Mouse (Mus musculus) left cerebral cortex, postnatal 36 days (tissue): Measurements from ENCODE around the gene Spocd1. TPM values are rescaled to one million over a fixed set of nuclear protein-coding genes. Genes with fewer than 3 reads are reported as not detected.

Experiments used
- DNase-seq, 2 experiments: peaks; one replicate each; pipeline ENCODE4 v3.0.0; 2021 to 2022; ENCODE audit warnings: low spot score in 2 of 2, mixed read lengths in 1 of 2
- intact Hi-C: fragments of 180-260 bp; cut with DNase I; formaldehyde crosslinking; loops from one replicate; pipeline ENCODE4 v1.15.1; 2025
- total RNA-seq, 2 experiments: library from RNA; stranded (reverse); gene quantifications; 2 replicates each; pipeline ENCODE4 v1.2.3; 2021

Gene Spocd1
- total RNA-seq, 2 experiments from 2014 or later, result 0.22 to 0.48 TPM

GRCm38 (mm10) chr4:129993213-129993612, 64.2 kb downstream of the Spocd1 start:
- DNase-seq, result no peak

GRCm38 (mm10) chr4:129993944-129994695, 65.1 kb downstream of the Spocd1 start:
- intact Hi-C loops, result no loop called here
- no peak for DNase-seq

More at GRCm38 (mm10) chr4:129993213-129993612, 64.2 kb downstream of the Spocd1 start:
- intact Hi-C loops, result no loop called here

GRCm38 (mm10) chr4:129994728-129995127, 65.7 kb downstream of the Spocd1 start:
- peak in 1 of 2 experiments; percentile 54 for DNase-seq
- intact Hi-C loops, result no loop called here

DNA sequence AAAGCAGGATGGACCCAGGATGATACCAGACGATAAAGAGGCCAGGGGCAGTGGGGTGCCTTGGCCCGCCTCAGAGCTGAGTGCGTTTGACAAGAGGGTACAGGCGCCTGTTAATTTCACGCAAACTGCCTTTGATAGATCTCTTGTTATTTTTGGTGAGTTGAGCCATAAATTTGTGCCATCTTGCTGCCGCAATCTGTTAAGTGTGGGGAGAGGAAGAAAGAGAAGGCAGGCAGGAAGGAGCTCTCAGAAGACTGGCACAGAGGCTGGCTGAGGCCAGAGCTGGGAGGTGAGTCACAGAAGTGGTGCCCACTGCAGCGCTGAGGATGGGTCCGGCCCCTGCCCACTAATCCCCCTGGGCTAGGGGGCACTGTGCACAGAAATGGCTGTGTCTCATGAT, 66.2 kb downstream of the Spocd1 start:
- intact Hi-C loops, result no loop called here
- DNase-seq, result no peak

DNA sequence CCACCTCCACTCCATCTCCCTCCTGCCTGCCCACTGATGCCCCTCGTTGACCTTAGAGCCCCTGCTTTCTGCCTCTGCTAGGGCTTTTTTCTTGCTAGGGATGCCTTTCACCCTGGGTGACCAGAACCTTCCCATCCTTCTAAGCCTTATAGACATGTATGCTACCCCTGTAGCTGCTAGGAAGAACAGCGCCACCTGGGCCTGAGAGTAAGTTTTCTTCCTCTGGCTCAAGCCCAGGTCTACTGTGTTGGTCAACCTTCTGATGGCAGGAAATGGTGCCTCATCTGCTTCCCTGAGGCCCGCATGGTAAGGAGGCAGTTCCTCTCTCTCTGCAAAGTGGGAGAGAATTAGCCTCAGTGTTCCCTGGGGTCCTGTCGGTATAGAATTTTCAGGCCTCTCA, 67.0 kb downstream of the Spocd1 start:
- DNase-seq, result no peak
- intact Hi-C loops, result no loop called here

DNA sequence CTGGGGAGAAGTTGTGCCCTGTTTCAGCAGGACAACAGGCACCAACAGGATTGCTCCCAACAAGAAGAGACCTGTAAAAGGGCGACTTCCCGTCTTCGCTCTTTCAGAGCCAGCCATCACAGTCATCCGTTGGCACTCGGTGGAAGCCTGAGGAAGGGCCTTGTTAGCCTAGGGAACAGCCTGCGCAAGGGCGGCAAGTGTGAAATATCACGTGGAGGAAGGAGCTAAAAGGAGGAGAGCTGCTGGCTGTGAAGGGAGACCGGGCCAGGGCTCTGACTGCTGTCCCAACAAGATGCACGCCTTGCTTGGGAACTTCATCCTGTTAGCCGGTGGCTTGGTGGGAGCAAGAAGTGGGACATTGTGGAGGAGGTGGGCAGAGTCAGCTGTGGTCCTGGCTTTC, 69.1 kb downstream of the Spocd1 start:
- peak in 1 of 2 experiments; percentile 82 for DNase-seq
- intact Hi-C loops, result no loop called here

- intact Hi-C loops, result no loop called here
- DNase-seq, result no peak
Observed at GRCm38 (mm10) chr4:130001710-130002109, 72.7 kb downstream of the Spocd1 start.

DNA sequence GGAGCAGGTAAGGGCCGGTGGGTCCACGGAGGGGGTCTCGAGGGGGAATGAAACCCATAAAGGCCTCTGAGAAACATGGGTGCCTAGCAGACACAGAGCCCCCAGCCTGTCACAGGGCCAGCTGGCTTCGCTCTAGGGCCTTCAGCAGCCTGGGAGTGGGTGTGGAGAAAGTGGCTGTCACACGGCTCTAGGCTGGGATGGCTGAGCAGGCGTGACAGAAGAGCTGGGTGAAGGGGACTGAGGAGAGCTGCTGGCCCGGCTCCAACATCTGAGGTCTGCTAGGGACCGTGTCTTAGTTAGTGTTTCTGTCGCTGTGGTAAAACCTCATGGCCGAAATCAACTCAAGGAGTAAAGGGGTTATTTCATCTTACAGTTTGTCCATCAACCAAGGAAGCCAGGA, 73.1 kb downstream of the Spocd1 start:
- intact Hi-C loops, result no loop called here
- peak; percentile 67 to 71 for DNase-seq

GRCm38 (mm10) chr4:130005593-130005992, 76.5 kb downstream of the Spocd1 start:
- DNase-seq, result no peak
- intact Hi-C loops, result no loop called here

DNA sequence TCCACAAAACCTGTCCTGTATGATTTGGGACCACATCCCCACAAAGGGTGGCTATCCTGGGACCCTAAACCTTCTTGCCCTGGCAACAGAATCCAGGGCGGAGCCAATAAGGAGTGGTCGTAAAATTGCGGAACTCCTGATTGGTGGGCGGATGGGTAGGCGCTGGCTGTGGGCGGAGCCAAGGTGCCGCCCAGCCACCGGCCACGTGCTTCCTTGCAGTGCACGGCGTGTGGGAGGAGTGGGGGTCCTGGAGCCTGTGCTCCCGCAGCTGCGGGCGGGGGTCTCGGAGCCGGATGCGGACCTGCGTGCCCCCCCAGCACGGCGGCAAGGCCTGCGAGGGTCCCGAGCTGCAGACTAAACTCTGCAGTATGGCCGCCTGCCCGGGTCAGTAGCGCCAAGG, 77.5 kb downstream of the Spocd1 start:
- DNase-seq, result no peak
- intact Hi-C loops, result no loop called here

Other genes with a start within 250 kb of the Spocd1 start
- 10 to 100 TPM; 10.3 to 18.0 TPM for gene Tmem39b, start 232.4 kb upstream of the Spocd1 start, total RNA-seq
- 10 to 100 TPM; 85.2 to 94.1 TPM for gene Khdrbs1, start 186.9 kb upstream of the Spocd1 start, total RNA-seq
- gene Ptp4a2, start 118.0 kb upstream of the Spocd1 start, total RNA-seq, result 100 to 1,000 TPM; 119 to 127 TPM
- gene Adgrb2, start 55.6 kb downstream of the Spocd1 start, total RNA-seq, result 100 to 1,000 TPM; 401 TPM
- 10 to 100 TPM; 15.9 to 21.4 TPM for gene Col16a1, start 118.6 kb downstream of the Spocd1 start, total RNA-seq
- gene Pef1, start 173.3 kb downstream of the Spocd1 start, total RNA-seq, result 10 to 100 TPM; 66.4 to 74.5 TPM
- gene Hcrtr1, start 210.1 kb downstream of the Spocd1 start, total RNA-seq, result 1 to 10 TPM; 2.0 to 2.4 TPM
- gene Tinagl1, start 245.9 kb downstream of the Spocd1 start, total RNA-seq, result 10 to 100 TPM in 1 of 2 experiments, 1 to 10 TPM in 1; 8.0 to 13.4 TPM